Mouse (Mus musculus): ENCODE measurements at regions not wholly inside any gene's neighbourhood (a gene's known extent, or its start where the extent isn't known, plus 50 kb on each side); places are given as distances from the start of the nearest gene placed in this dataset.

GRCm38 (mm10) chr12:69016705-69017306 lies 142.2 kb downstream of the Rps29 start:
- no peak for TF ChIP-seq EP300 (optimal IDR thresholded peaks at IDR 0.05)
- TF ChIP-seq CTCF (IDR thresholded peaks at IDR 0.05; ENCODE audit: low read depth) = no peak

All from stomach, postnatal 0 days (tissue).